8 mouse cellular contexts compared by ENCODE assay signal in the genomic region with DNA sequence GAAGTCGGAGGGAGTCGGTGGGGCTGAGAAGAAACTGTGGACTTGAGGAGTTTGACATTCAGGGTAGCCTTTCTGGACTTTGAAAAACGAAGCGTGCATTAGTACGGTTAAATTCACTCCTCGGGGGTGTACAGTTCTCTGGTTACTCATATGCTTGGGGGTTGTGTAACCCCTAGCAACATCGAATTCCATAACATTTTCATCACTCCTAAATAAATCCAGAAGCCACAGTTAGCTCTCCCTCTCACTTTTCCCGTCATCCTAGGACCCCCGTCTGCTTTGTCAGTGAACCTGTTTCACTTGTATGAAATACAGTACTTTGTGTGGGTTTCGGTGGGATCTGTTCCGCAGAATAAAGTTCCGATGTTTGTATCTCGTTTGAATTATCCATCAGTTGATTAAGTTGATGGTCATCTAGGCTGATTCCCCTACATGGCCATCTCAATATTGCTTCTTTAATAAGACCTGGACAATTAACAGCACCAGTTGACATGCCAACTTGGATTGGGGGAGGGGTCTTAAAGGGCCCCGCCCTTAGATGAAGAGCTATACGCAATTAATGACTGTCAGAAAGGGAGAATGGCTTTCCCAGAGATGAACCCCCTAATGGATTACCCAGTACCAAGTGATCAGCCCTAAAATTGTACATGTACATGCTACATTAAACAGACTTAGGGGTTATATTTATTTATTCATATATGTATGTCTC. TPM values are rescaled to one million over a fixed set of nuclear protein-coding genes. Genes with fewer than 3 reads are reported as not detected.
DNase-seq lines count a peak whose midpoint lies in the region; ATAC-seq and TF ChIP-seq lines count a peak whose summit lies in the region.

No protein-coding gene starts in this region.

- in situ Hi-C loops in CH12.LX (cut with MboI; ENCODE audit: low pct_ligation_motif_present, low pct_unique_long_range_greater_than_20kb, low sequenced_read_pairs), result loop anchor here (25.0 kb wide), 2 partner anchors 91 to 416 kb away; a partner anchor contains a TSS

- H3K4me3 ChIP-seq in CH12.LX (replicated peaks in 1 of 3; ENCODE audit: low read depth in 2 of 3, low read length in 2 of 3, poor library complexity in 1 of 3), result peak overlapping the region; percentile 92 to 96 (median 95)
- H3K4me3 ChIP-seq in embryonic fibroblast, embryonic 13.5 days (ENCODE audit: insufficient read depth, low read length), result peak overlapping the region; percentile 74
- H3K4me3 ChIP-seq in limb, embryonic 15.5 days, result peak overlapping the region; percentile 94
- H3K4me3 ChIP-seq in stomach, postnatal 0 days (ENCODE audit: low read depth, low read length), result peak overlapping the region; percentile 88

- dilution Hi-C loops in CH12.LX (cut with MboI; ENCODE audit: extremely low pct_ligation_motif_present, extremely low pct_unique_long_range_greater_than_20kb, low sequenced_read_pairs), result no loop called here

- H3K36me3 ChIP-seq in CH12.LX (replicated peaks in 1 of 2; ENCODE audit: control insufficient read depth in 1 of 2, insufficient read depth in 1 of 2, low read length in 1 of 2), result peaks cover 4 to 31% of the 10 kb centered on the region in 2 experiments
- H3K36me3 ChIP-seq in limb, embryonic 15.5 days, result peaks cover 10% of the 10 kb centered on the region; the same call in 1 of the 2 replicates
- H3K36me3 ChIP-seq in stomach, postnatal 0 days (ENCODE audit: control insufficient read depth, insufficient read depth, low read length), result 0 out of 2 replicates have a peak, but pooled peaks cover 2% of the 10 kb centered on the region

- no peak for TF ChIP-seq CTCF in CH12.LX (conservative IDR thresholded peaks at IDR 0.05 in 1 of 2, IDR thresholded peaks at IDR 0.05 in 1 of 2; ENCODE audit: low read depth in 2 of 2, low read length in 2 of 2)
- no peak for TF ChIP-seq CTCF in embryonic fibroblast, embryonic 13.5 days (IDR thresholded peaks at IDR 0.05; ENCODE audit: borderline replicate concordance, insufficient read depth, low read length)
- TF ChIP-seq CTCF in stomach, postnatal 0 days (IDR thresholded peaks at IDR 0.05; ENCODE audit: low read depth), result no peak

- peak overlapping the region; percentile 92 for H3K4me2 ChIP-seq in CH12.LX (ENCODE audit: insufficient read depth, low read depth, poor library complexity, severe bottlenecking)
- H3K4me2 ChIP-seq in limb, embryonic 15.5 days, result peak overlapping the region; percentile 63
- H3K4me2 ChIP-seq in stomach, postnatal 0 days (replicated peaks; ENCODE audit: low read depth), result peak overlapping the region; percentile 71

- H3K9me3 ChIP-seq in CH12.LX (replicated peaks; ENCODE audit: low read length), result no peaks in the 10 kb centered on the region
- H3K9me3 ChIP-seq in limb, embryonic 15.5 days, result no peaks in the 10 kb centered on the region
- H3K9me3 ChIP-seq in stomach, postnatal 0 days (ENCODE audit: control insufficient read depth, low read length), result no peaks in the 10 kb centered on the region

- no peak for TF ChIP-seq POLR2A in CH12.LX (IDR thresholded peaks at IDR 0.05; ENCODE audit: low read depth, low read length)
- no peak for TF ChIP-seq POLR2A in embryonic fibroblast, embryonic 13.5 days (IDR thresholded peaks at IDR 0.05; ENCODE audit: low read depth, low read length)

- TF ChIP-seq EP300 in CH12.LX (IDR thresholded peaks at IDR 0.05; ENCODE audit: low read length), result no peak
- no peak for TF ChIP-seq EP300 in stomach, postnatal 0 days (optimal IDR thresholded peaks at IDR 0.05)

- DNase-seq in embryo, embryonic 10.5 days (ENCODE audit: low spot score), result peak; percentile 18
- no peak for DNase-seq in embryo, embryonic 10 days (ENCODE audit: low spot score)
- DNase-seq in CH12.LX (ENCODE audit: extremely low read depth), result peak; percentile 38
- no peak for DNase-seq in stomach, postnatal 0 days (ENCODE audit: low spot score)
- no peak for DNase-seq in ovary, postnatal 14 days (ENCODE audit: low spot score)

- WGBS in limb, embryonic 15.5 days, result 19% methylated on average over 15 of the region's 15 CpGs
- WGBS in stomach, postnatal 0 days, result 14% methylated on average over 15 of the region's 15 CpGs

- H3K4me1 ChIP-seq in CH12.LX (ENCODE audit: control insufficient read depth in 1 of 2, insufficient read depth in 2 of 2), result peaks cover 0 to 11% of the 10 kb centered on the region in 2 experiments; a peak in 3 of 4 replicates
- H3K4me1 ChIP-seq in embryonic fibroblast, embryonic 13.5 days (ENCODE audit: control insufficient read depth, insufficient read depth, low read length), result no peaks in the 10 kb centered on the region; the same call in 1 of the 2 replicates
- H3K4me1 ChIP-seq in limb, embryonic 15.5 days, result peaks cover 5% of the 10 kb centered on the region
- peaks cover 4% of the 10 kb centered on the region for H3K4me1 ChIP-seq in stomach, postnatal 0 days (replicated peaks; ENCODE audit: control insufficient read depth, insufficient read depth)

- no peak for TF ChIP-seq RAD21 in CH12.LX (IDR thresholded peaks at IDR 0.05; ENCODE audit: low read depth, low read length)

- no peak overlapping the region for H3K27ac ChIP-seq in CH12.LX (ENCODE audit: insufficient read depth, low read depth)
- H3K27ac ChIP-seq in embryonic fibroblast, embryonic 13.5 days (ENCODE audit: insufficient read depth, low read length), result peak overlapping the region; percentile 86
- H3K27ac ChIP-seq in limb, embryonic 15.5 days, result peak overlapping the region; percentile 97
- H3K27ac ChIP-seq in stomach, postnatal 0 days (replicated peaks), result peak overlapping the region; percentile 98

- peak overlapping the region; percentile 85 for H3K9ac ChIP-seq in CH12.LX (ENCODE audit: insufficient read depth, low read depth)
- peak overlapping the region; percentile 95 for H3K9ac ChIP-seq in limb, embryonic 15.5 days
- peak overlapping the region; percentile 96 for H3K9ac ChIP-seq in stomach, postnatal 0 days (ENCODE audit: low read length)

- ATAC-seq in limb, embryonic 15.5 days (ENCODE audit: insufficient number of reproducible peaks, low FRiP score, low TSS enrichment, low read depth), result no peak
- no peak for ATAC-seq in stomach, postnatal 0 days (ENCODE audit: low FRiP score, low TSS enrichment)
- no peak for ATAC-seq in frontal cortex, adult (ENCODE audit: low TSS enrichment)

- H3K27me3 ChIP-seq in CH12.LX (replicated peaks), result no peaks in the 10 kb centered on the region
- H3K27me3 ChIP-seq in limb, embryonic 15.5 days, result no peaks in the 10 kb centered on the region
- H3K27me3 ChIP-seq in stomach, postnatal 0 days (ENCODE audit: control insufficient read depth, insufficient read depth, low read length), result no peaks in the 10 kb centered on the region

- peaks cover 15% of the 10 kb centered on the region for H3K79me2 ChIP-seq in CH12.LX (replicated peaks; ENCODE audit: control insufficient read depth, extremely low read depth, insufficient read depth, poor library complexity, severe bottlenecking)

TF ChIP-seq in CH12.LX, 34 proteins besides CTCF, POLR2A, EP300 and RAD21:
- no peak for TF ChIP-seq MAFK (IDR thresholded peaks at IDR 0.05; ENCODE audit: insufficient replicate concordance, low read length)
- no peak for TF ChIP-seq SIN3A (IDR thresholded peaks at IDR 0.05; ENCODE audit: low read length)
- peak; percentile 42; the same call in 1 of the 2 replicates for TF ChIP-seq CHD2 (IDR thresholded peaks at IDR 0.05; ENCODE audit: low read length)
- no peak for TF ChIP-seq TCF12 (IDR thresholded peaks at IDR 0.05; ENCODE audit: low read depth, low read length)
- TF ChIP-seq MXI1 (IDR thresholded peaks at IDR 0.05; ENCODE audit: low read depth, low read length), result no peak
- no peak for TF ChIP-seq NELFE (IDR thresholded peaks at IDR 0.05; ENCODE audit: low read depth, low read length)
- no peak for TF ChIP-seq ZNF384 (IDR thresholded peaks at IDR 0.05; ENCODE audit: low read depth, low read length)
- no peak for TF ChIP-seq TBP (conservative IDR thresholded peaks at IDR 0.05; ENCODE audit: low read depth, low read length)

RNA-seq across cellular contexts. Expression of a gene that starts 0.7 kb away (rescaled TPM):
- total RNA-seq in CH12.LX (2012; rRNA removed) (8.4 and 10.2 TPM in 2 replicates), CH12.LX (2014; rRNA removed) (12.2 and 14.2 TPM in 2 replicates)
- polyA plus RNA-seq in CH12.LX (2012; ENCODE audit: insufficient read length, low read depth), result 8.8 and 9.3 TPM in 2 replicates
- polyA plus RNA-seq in embryonic fibroblast, embryonic 13.5 days (2011; ENCODE audit: insufficient read length, low read depth, missing spikeins), result 14.6 and 18.8 TPM in 2 replicates
- polyA plus RNA-seq in limb, embryonic 15.5 days (2015; fragmentation: Nextera tagmentation; extraction: Ambion mirVana), result 20.4 and 23.4 TPM in 2 replicates
- 6.8 TPM in 2 replicates for polyA plus RNA-seq in stomach, postnatal 0 days (2015; fragmentation: Nextera tagmentation; extraction: Ambion mirVana)

RNA-seq across cellular contexts. Expression of a gene that starts 55.3 kb away (rescaled TPM):
- 2.5 TPM in 2 replicates for total RNA-seq in CH12.LX (2012; rRNA removed)
- total RNA-seq in CH12.LX (2014; rRNA removed), result 1.4 and 1.5 TPM in 2 replicates
- polyA plus RNA-seq in CH12.LX (2012; ENCODE audit: insufficient read length, low read depth), result 3.3 and 3.8 TPM in 2 replicates
- 34.1 and 34.9 TPM in 2 replicates for polyA plus RNA-seq in embryonic fibroblast, embryonic 13.5 days (2011; ENCODE audit: insufficient read length, low read depth, missing spikeins)
- 19.9 and 22.1 TPM in 2 replicates for polyA plus RNA-seq in limb, embryonic 15.5 days (2015; fragmentation: Nextera tagmentation; extraction: Ambion mirVana)
- 5.8 and 6.5 TPM in 2 replicates for polyA plus RNA-seq in stomach, postnatal 0 days (2015; fragmentation: Nextera tagmentation; extraction: Ambion mirVana)

Comparison
In these comparisons a context has a peak if more than half of its experiments do, and no peak if none do; other contexts are left out.
1. DNase-seq: peak in embryo, embryonic 10.5 days (single experiment) and CH12.LX (single experiment); none in embryo, embryonic 10 days (single experiment), stomach, postnatal 0 days (single experiment) and ovary, postnatal 14 days (single experiment).
2. Peak in every context shown above with its lines, with median percentiles within 50 percentile points of each other: H3K4me2 ChIP-seq, H3K4me3 ChIP-seq and H3K9ac ChIP-seq.